Mouse (Mus musculus): ENCODE measurements around the gene Cuedc1.

The Cuedc1 gene

DNA sequence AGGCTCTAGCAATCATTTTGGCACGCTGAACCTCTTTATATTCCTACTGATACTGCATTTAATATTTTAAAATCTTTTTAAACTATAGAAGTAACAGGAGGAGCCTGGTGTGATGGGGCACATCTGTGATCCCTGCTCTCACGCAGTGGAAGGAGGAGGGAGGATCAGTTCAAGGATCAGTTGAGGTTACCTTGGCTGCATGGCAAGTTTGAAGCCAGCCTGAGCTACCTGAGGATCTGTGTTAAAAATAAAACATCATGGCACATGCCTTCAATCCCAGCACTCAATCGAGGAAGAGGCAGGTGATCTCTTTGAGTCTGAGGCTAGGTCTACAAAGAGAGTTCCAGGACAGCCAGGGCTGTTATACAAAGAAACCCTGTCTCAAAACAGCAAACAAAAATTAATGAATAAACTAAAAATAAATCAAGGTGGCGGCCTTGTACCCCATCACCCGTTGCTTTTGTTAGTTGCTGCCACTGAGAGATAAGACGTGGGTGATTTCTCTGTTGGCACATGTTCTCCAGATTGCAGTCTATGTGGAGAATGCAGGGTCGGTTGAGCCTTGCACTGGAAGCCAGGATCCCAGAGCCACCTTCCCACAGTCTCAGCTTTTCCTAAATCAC, 50.3 kb downstream of the Cuedc1 start:
- no peak for DNase-seq (ENCODE audit: low spot score in 2 of 2)

DNA sequence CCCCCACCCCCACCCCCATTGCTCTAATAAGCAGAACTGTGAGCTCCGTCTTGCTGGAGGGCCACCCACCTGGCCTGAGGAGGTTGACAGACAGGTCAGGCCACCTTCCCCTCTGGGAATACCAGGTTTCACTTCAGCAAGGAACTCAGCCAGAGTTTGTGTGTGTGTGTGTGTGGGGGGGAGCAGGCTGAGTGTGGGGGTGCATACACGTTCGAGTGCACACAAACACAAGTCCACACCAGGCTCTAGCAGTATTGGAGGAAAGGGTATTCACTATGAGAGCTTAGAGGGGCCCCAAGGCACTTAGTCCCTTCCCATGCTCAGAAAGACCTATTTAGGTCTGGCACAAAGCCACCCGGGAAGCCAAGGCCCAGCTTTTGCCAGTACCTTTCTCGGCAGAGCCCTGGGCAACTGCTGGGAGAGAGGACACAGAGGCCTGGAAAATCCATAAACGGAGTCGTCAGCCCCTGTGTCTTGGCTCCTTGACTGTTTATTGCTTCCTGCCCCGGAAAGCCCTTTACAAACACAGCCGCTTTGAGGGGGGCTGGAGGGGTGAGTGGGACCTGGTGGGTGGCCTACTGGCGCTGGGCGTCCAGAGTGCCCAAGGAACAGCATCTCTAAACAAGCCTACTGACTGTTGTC, 50.9 kb downstream of the Cuedc1 start:
- DNase-seq (ENCODE audit: low spot score in 2 of 2): peak; percentile 81

DNA sequence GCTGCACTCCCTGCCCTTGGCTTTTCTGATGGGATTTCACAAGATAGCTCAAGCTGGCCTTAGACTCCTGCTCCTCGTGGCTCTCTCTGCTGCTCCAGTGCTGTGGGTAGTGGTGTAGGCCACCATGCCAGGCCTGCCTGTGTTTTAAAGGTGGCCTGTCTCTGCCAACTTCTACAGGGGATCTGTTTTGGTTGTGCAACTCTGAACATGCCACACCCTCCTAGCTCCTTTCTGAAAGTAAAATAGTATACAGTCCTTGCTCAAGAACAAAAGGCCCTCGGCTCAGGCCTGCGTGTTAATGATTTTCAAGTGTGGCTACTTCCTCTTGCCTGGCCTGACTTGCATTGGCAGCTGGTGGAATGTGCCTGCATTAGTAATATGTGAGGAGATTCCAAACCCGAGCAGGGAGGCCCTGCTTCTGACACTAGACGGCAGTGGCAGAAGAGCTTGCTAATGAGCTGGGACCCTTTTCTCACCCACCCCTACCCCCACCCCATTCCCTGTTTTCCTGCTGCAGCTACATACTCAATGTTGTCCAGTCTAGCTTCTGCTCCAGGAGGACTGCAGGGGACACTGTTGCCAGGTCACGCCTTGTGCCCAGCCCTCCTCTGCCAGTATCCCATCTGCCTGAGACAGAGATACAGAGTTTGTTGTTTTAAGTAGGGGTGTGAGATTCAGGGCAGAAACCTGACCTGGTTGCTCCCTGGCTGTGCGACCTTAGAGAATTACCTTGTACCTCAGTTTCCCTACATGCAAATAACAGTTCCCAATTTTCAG, 53.7 kb downstream of the Cuedc1 start:
- peak; percentile 47 to 55 for DNase-seq (ENCODE audit: low spot score in 2 of 2)

DNA sequence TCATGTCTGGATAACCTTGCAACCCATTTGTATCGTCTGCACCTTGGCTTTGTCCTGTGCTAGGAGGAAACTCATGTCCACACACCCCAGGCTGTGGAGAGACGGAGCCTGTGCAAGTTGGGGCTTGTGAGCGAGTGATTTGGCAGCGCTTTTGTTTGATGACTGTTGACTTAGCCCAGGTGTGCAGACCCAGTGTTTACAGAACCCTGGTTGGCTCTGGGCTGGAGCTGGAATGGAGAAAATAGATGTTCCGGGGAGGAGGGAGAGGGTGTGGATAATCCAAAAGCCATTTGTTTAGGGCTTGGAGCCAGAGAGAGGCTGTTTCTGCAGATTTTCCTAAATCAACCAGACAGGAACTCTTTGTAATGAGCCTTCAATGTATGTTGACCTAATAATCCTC, 56.0 kb downstream of the Cuedc1 start:
- no peak for DNase-seq (ENCODE audit: low spot score in 2 of 2)

DNA sequence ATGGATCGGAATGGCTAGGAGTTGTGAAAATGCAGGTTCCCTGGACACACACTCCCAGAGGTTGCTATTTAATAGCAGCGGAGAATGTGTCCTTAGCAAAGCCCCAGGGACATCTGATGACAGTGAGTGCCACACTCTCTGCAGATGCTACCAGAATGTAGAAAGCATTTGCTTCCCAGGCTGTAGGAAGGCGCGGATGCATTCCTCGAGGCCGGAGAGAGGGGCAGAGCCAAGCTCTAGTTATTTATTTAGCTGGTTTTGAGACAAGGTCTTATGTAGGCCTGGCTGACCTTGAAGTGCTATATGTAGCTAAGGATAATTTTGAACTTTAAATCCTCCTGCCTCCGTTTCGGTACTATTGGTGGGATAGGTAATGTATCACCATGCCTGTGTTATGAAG, 56.6 kb downstream of the Cuedc1 start:
- no peak for DNase-seq (ENCODE audit: low spot score in 2 of 2)

DNA sequence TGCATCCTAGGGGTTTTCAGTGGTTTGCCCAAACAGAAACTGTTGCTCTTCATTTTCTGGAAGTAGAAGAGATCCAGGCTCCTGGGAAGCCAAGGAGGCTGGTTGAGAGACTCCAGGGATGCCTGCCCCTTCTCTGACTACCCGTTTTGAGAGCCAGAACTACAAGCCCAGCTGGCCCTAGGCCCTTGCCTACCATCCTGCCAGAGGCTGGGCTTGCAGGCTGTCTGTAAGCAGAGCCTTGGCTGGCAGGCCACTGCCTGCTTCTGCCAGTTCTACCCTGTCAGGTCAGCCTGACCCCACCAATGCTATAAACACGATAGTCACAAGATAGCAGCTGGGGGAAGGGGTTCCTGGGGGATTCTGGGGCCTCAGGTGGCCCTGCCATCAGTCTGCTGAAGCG, 57.6 kb downstream of the Cuedc1 start:
- no peak for DNase-seq (ENCODE audit: low spot score in 2 of 2)

DNA sequence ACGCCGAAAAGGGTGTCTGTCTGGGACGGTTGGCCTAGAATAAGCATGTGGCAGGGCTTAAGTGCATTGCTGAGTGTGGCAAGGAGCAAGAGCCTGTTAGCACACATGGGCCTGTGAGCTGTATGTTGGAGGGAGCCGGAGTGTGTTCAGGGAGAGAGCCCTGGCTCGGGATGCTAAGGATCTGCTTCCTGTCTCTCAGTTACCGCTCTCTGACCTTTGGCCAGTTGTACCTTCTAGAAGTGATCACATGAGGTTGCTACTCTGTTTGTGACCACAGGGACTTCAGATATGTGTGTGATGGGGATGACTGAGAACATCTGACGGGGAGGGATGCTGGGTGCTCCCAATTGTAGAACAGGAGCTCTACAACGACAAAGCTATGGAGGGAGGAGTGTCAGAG, 58.1 kb downstream of the Cuedc1 start:
- no peak for DNase-seq (ENCODE audit: low spot score in 2 of 2)

DNA sequence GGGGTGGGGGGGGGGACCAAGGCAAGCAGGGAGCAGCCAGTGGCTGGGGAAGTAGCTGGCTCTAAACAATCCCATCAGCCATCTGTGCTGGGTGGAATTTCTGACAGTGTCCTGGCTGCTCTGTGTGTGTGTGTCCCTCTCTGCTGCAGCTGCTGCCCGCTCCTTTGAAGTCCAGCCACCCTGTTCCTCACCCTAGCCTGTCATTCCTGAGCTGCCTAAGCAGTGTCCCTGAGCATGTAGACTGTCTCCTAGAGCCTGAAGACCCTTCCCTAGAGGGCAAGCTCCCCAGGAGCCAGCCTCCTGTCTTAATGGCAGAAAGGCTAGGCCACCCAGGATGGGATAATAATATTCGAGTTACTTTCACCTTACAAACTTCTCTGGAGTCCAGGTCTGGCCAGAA, 58.5 kb downstream of the Cuedc1 start:
- no peak for DNase-seq (ENCODE audit: low spot score in 2 of 2)

DNA sequence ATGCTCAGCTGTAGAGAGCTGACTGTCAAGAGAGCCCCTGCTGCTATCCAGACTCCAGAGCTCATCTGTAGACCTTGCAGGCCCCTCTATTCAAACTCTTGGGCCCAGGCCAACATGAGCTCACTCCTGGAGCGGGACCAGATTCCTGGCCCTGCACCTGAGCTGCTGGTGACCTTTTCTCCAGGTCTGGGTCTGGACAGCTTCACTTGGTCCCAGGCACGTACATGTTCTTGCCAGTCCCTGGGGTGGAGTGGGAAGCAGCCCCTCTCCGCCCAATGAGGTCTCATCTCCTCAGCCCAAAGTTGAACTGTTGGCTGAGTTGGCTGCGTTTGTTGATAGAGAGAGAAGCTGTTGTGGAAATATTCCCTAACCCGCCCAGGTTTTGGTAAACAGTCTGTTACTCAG, 61.0 kb downstream of the Cuedc1 start:
- no peak for DNase-seq (ENCODE audit: low spot score in 2 of 2)

DNA sequence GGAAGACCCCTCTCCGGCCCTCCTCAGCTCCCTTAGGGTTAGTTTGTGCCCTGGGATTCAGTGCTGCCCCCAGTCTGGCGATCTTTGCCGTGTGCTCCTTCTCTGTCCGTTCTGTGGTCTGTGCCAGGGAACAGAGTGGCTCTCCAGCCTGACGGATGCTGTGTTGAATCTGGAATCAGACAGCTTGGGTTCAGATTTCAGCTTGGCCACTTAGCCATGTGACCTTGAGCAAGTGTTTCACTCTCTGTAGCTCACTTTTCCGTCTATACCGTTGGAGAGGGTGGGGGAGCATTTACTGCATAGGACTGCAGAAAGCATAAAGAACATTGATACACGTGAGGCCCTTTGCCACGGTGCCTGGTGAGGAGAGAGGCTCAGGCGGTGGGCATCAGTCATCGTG, 61.5 kb downstream of the Cuedc1 start:
- no peak for DNase-seq (ENCODE audit: low spot score in 2 of 2)

DNA sequence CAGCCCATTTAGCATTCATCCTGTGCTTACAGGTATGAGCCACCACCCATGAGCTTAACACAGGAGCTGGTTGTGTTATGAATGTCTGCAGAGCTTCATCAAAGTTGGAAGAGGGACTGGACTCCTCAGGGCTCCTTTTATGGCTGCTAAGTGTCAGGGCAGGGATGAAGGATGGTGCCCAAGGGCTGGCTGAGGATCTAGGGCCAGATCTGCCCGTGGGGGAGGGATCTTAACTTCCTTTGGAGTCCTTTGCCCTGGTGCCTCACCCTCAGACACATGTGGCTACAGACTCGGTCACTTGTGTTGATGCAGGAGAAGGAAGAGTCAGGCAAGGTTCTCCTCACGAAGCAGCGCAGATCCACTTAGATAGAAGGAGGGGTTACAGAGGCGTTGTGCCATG, 62.5 kb downstream of the Cuedc1 start:
- no peak for DNase-seq (ENCODE audit: low spot score in 2 of 2)

DNA sequence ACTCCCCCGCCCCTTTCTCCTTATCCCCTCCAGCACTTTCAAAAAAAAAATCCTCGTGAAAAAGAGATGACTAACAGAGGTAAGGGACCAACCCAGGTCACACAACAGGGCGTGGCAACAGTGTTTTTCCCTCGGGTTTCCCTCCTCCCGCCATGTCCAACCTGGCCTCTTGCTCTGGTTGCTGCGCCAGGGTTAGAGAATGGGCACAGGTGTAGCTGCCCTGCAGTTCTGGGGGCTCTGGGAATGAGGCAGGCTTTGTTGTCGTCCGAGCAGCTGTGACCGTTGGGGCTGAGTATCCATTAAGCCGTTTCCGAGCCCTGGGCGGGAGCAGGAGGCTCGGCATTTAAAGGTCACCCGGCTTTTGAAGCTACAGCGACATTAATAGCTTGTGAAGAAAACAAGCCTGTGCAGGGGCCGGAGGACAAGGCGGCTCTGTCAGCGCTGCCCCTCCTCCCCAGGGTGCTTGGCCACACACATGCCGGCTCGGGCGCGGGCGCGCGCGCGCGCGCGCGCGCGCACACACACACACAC, 63.3 kb downstream of the Cuedc1 start:
- DNase-seq (ENCODE audit: low spot score in 2 of 2): peak; percentile 25 to 30

DNA sequence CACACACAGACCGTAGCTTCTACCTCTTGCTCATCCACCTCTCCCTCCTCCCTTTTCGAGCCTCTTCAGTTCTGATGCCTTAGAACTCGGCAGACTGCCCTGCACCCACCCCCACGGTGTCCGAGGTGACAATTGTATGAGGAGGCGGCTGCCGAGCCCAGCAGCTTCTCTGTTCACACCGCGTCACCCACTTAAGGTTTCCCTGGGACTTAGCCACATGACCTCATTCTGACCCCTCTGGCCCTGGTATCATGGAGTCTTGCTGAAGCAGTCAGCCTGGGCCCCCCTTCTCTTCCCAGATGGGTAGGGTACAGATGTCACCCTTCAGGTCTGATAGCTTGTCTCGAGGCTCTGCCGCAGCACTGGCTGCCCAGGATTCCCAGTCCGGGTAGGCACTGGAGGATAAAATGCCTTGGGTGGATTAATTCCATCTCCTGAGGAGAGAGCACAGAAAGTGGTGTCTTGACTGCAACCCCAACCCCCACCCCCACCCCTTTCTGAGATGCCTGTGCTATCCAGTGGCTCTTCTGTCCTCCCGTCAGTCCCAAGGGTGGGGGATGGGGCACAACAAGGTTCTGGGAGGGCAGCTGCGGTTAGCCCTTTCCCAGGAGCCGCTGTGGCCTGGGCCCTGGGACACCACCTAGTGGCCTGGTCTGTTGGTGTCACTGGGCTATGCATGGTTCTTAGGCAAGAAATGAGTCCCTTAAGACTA, 63.9 kb downstream of the Cuedc1 start:
- peak; percentile 73 for DNase-seq (ENCODE audit: low spot score in 2 of 2)

DNA sequence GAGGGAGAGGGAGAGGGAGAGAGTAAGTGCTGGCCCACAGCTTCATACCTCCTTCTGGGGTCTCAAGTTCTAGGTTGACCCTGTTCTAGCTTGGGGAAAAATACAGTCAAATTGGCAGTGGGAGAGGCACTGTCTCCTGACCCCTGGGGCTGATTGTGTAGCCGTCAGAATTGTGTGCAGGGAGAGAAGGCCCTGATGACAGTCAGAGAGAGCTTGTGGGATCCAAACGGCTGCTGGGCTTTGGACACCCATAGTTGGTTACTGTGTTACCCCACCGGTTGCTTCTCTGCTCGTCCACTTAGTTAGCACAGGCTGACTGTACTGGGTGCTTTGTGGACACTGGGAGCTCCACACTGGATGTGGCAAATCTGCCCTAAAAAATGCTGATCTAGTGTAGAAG, 64.9 kb downstream of the Cuedc1 start:
- DNase-seq (ENCODE audit: low spot score in 2 of 2): no peak

DNA sequence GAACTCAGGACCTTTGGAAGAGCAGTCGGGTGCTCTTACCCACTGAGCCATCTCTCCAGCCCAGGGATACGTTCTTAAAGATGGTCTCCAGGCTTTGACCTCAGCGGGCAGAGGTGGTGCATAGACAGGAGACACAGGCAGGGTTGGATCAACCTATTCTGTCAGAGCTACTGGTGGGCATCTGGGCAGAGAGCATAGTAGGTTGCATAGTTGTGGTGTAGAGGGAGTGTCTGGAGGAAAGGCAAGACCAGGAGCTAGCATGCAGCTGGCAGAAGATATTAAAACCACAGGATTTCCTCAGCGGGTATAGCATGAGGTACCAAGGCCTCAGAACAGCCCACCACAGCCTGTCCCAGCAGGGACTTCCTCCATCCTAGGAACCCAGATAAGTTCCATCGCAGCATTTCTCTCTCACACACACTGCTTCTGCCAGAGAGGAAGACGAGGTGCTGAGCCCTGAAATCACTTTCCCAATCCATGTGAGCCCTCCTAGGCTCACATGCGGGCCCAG, 66.4 kb downstream of the Cuedc1 start:
- DNase-seq (ENCODE audit: low spot score in 2 of 2): no peak

DNA sequence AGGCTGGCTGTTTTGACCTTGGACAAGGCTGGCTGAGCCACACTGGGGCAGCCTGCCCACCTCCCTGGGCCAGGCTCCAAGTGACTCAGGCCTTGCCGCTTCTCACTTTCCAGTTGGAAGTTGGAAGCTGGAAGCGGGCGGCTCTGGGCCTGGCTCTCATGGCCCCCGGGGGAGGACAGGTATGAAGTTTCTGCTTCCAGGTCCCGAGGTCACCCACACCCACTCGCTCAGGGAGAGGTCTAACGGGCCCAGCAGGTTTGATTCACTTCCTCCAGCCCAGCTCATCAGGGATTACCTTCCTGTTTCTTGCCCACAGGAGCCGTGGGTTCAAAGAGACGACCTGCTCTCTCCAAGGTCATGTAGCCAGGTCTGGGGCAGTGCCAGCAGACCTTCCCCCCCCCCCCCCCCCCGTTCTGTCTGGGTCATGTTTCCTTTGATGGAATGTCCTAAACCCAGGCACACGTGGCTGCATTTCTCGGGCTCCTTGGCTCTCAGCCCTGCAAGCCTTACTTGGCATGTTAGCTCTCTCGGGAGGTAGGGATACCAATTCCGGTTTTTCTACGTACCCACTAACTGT, 67.0 kb downstream of the Cuedc1 start:
- DNase-seq (ENCODE audit: low spot score in 2 of 2): no peak

DNA sequence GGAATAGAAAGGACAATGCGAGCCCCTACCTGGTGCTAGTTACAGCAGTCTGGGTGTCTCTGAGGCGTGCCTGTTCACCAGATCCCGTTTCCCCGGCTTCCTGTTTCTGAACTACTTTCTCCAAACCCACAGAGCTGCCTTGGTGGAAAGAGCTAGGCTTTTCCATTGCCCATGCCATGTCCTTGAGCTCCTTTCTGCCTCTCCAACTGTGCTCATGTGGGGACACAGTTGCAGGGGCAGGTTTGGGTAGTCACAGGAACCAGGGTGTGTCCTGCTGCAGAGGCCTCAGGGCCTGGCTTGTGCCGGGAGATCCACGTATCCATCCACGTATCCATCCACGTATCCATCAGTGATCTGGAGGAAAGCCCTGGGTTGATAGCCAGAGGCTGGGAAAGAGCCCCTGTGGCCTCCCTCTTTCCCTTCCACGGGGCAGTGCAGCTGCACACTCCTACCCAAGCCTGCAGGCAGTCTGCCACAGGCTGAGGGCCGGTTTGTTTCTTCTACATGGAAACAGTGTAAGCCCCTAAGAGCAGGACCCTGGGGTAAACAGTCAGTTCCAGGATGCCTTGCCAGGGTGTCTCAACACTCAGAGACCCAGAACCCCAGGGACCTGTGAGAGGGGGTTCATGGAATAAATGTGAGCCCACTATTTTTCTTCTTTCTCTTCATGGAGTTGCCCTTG, 68.0 kb downstream of the Cuedc1 start:
- no peak for DNase-seq (ENCODE audit: low spot score in 2 of 2)

DNA sequence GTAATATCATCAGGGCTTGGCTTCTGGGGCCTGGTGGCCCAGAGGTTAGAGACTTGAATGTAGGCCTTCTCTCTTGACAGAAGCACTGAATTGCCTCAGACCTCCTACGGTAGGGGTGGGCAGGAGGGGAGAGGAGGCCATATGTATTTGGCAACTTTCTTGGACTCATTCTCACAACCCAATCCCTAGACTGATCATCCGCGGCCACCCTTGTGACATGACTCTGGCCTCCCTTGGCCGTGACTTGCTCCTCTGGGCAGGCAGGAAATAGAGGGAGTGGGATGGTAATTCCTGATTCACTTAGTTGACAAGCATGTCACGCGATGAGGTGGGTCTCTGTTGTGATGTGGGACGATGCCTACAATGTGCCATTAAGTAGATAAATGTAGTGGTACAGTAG, 68.6 kb downstream of the Cuedc1 start:
- DNase-seq (ENCODE audit: low spot score in 2 of 2): no peak

DNA sequence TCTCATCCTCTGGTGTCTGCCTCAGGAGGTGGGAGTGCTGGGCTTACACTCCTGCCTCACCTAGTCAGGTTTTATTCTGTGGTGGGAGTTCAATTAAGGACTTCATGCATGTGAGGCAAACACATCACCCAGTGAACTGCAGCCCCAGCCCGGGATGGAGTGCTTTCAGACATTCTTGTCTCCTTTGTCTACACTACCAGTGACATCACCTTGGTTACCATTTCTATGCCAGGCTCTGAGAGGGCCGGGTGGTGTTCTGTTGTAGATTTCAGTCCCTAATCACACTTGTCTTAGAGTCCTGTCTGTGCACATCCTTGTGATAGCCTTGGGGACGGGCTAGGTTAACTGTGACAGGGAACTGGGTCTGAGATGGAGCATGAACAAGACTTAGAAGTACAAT, 70.8 kb downstream of the Cuedc1 start:
- DNase-seq (ENCODE audit: low spot score in 2 of 2): no peak

DNA sequence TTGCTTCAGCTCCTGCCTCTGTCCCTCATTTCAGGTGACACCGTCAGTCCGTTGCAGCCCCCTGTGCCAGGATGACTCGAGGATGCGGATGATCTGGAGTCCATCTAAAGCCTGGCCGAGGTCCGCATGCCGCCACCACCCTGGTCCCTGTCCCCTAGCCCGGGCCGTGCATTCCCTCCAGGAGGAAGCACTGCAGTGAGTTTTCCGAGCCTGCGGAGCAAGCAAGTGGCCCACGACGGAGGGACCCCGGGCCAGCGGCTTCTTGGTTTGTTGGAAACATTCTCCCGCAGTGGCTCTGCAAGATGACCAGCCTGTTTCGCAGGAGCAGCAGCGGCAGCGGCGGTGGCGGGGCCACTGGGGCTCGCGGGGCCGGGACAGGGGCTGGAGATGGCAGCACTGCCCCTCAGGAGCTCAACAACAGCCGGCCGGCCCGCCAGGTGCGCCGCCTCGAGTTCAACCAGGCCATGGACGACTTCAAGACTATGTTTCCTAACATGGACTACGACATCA, 71.7 kb downstream of the Cuedc1 start:
- no peak for DNase-seq (ENCODE audit: low spot score in 2 of 2)

DNA sequence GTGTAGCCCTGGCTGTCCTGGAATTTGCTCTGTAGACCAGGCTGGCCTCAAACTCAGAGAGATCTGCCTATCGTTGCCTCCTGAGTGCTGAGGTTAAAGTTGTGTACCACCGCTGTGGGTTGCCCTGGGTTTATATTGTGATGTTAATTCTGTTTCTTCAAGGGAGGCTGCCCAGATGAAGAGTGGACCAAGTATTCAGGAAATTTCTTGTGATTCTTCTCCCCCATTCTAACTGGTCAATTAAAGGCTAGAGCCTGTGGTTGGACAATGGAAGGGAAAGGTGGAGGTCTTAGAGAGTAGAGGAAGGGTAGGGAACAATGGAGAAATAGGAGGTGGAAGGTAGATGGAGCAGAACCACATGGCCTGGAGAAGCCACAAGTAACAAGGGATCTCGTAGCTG, 72.7 kb downstream of the Cuedc1 start:
- no peak for DNase-seq (ENCODE audit: low spot score in 2 of 2)

Data from spleen, postnatal 36 days (tissue).